Mouse (Mus musculus): ENCODE measurements around the gene Dio1. TPM values are rescaled to one million over a fixed set of nuclear protein-coding genes. Genes with fewer than 3 reads are reported as not detected.
A peak's percentile ranks its signal among the peaks of the same experiment; 100 is the strongest.

The Dio1 gene
- polyA plus RNA-seq, 1 experiment from 2014 or later = 0.33 TPM

DNA sequence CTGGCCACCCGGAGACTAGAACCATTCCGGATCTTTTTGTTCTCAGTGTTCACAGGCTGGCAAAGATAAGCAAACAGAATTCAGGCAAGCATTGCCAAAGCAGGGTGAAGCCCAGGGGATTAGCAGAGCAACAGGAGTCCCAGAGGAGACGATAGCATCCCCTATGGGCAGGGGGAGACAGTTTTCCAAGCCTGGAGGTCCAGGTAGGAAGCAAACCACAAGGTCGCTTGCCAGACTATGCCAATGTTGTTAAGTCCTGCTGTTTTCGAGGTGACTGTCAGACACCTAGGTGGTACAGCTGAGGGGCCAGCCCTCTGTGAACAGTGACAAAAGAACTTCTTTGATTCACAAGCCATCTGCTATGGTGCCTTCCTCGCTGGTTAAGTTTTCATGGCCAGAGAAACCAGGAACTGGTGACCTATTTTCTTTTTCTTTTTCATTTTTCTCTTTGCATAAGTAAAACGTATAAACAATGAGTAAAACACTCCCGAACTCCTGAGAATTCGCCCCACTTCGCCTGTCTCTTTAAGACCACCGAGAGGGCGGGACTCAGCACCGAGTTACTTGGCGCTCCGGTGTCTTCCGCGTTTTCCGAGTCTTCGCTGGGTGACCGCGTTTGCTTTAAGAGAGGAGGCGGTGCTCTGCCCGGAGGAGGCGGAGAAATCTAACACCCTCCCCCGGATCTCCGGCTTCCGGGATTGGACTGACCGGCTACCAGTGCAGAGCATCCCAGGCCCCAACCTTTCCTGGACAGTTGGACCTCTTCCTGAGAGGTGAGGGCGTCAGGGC is 6.9 kb upstream of the Dio1 start, which contains the start of gene Yipf1:
Gene Yipf1 (plus strand): TSS at position 674 of the 789 bp plus-strand sequence.
- Histone ChIP-seq H3K4me2 (replicated peaks; ENCODE audit: low read depth, low read length) (peak within 1 kb of the TSS; percentile 65), H3K27ac (ENCODE audit: low read length) (peak within 1 kb of the TSS; percentile 34), H3K4me3 (ENCODE audit: low read depth, low read length) (peak within 1 kb of the TSS; percentile 47), H3K9ac (replicated peaks; ENCODE audit: low read depth) (peak within 1 kb of the TSS; percentile 43), H3K27me3 (replicated peaks; ENCODE audit: insufficient read depth, low read length) (no peaks in the 10 kb centered on the region), H3K4me1 (ENCODE audit: insufficient read depth, low read depth, low read length) (peaks cover 11% of the 10 kb centered on the region; the same call in 1 of the 2 replicates), H3K36me3 (ENCODE audit: insufficient read depth, low read length) (no peaks in the 10 kb centered on the region), H3K9me3 (ENCODE audit: low read length) (no peaks in the 10 kb centered on the region)
- ATAC-seq (peak; percentile 97), DNase-seq (ENCODE audit: low spot score) (peak; percentile 97)
- WGBS = 1% methylated on average over 29 of the region's 29 CpGs
- peak; percentile 67 for TF ChIP-seq CTCF (IDR thresholded peaks at IDR 0.05)
- peak; percentile 33; the same call in 1 of the 2 replicates for TF ChIP-seq EP300 (IDR thresholded peaks at IDR 0.05)

DNA sequence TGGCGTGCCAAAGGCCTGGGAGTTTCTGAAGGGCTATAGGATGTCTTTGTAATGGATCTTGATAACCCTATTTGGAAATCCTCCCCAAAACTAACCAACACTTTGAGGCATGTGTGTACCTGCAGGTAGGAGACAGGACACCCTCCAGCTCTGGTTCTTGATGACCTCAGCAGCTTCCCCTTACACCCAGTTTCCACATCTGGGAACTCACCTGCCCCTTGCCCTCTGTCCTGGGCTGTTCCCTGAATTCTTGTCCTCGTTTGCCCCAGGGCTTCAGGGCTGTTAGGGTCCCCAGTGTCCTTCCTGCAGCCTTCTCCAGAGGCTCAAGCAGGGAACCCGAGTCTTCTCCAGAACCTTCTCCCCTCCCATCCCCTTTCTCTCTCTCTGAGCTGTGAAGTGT is 3.4 kb downstream of the Dio1 start:
- Histone ChIP-seq H3K36me3 (ENCODE audit: insufficient read depth, low read length) (no peaks in the 10 kb centered on the region), H3K9me3 (ENCODE audit: low read length) (no peaks in the 10 kb centered on the region), H3K4me3 (ENCODE audit: low read depth, low read length) (no peak overlapping the region), H3K9ac (replicated peaks; ENCODE audit: low read depth) (no peak overlapping the region), H3K27ac (ENCODE audit: low read length) (no peak overlapping the region), H3K4me2 (replicated peaks; ENCODE audit: low read depth, low read length) (no peak overlapping the region), H3K27me3 (replicated peaks; ENCODE audit: insufficient read depth, low read length) (no peaks in the 10 kb centered on the region), H3K4me1 (ENCODE audit: insufficient read depth, low read depth, low read length) (no peaks in the 10 kb centered on the region)
- WGBS = 63% methylated on average over 3 of the region's 3 CpGs
- no peak for TF ChIP-seq EP300 (IDR thresholded peaks at IDR 0.05)
- no peak for TF ChIP-seq CTCF (IDR thresholded peaks at IDR 0.05)
- ATAC-seq = no peak
- no peak for DNase-seq (ENCODE audit: low spot score)

DNA sequence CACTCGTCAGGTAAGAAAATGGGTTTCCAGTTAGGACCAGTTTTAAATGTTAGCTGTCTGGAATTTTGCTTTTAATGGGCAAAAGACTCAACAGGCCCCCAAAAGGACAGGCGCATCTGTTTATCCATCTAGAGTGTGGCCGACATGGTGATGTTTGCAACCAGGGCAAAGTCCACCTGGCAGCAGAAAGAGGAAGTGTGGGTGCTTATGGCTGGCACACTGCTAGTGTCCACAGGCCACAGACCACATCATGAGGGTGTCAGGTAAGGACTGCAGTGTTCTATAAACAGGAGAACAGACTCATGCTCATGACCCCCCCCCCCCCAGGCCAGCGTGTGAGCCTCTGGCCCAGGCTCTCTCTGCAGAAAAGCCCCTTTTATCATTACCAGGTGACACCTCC is 4.1 kb downstream of the Dio1 start:
- no peak overlapping the region for H3K9ac ChIP-seq (replicated peaks; ENCODE audit: low read depth)
- no peak overlapping the region for H3K4me2 ChIP-seq (replicated peaks; ENCODE audit: low read depth, low read length)
- H3K27me3 ChIP-seq (replicated peaks; ENCODE audit: insufficient read depth, low read length) = no peaks in the 10 kb centered on the region
- H3K4me1 ChIP-seq (ENCODE audit: insufficient read depth, low read depth, low read length) = no peaks in the 10 kb centered on the region
- WGBS = 74% methylated on average over 4 of the region's 4 CpGs
- TF ChIP-seq EP300 (IDR thresholded peaks at IDR 0.05) (no peak), CTCF (IDR thresholded peaks at IDR 0.05) (no peak)
- peak; percentile 30; the same call in 1 of the 2 replicates for ATAC-seq
- H3K36me3 ChIP-seq (ENCODE audit: insufficient read depth, low read length) = no peaks in the 10 kb centered on the region
- H3K4me3 ChIP-seq (ENCODE audit: low read depth, low read length) = no peak overlapping the region
- no peaks in the 10 kb centered on the region for H3K9me3 ChIP-seq (ENCODE audit: low read length)
- DNase-seq (ENCODE audit: low spot score) = peak; percentile 15
- H3K27ac ChIP-seq (ENCODE audit: low read length) = no peak overlapping the region

DNA sequence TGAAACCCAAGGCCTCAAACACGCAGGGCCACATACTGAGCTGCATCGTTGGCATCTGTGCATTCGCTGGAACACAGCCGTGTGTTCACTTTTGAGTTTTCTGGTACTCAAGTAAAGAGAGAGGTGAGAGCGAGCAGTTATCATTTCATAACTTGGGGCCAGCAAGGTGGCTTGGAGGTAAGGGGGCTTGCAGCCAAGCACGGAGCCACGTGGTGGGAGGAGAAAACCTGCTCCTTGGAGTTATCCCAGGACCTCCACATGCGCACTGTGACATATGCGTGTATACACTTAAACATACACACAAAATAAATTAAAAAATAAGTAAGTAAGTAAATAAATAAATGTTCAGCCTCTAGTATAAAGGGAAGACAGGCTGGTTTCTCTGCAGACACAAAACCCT is 4.7 kb downstream of the Dio1 start:
- Histone ChIP-seq H3K4me2 (replicated peaks; ENCODE audit: low read depth, low read length) (no peak overlapping the region), H3K36me3 (ENCODE audit: insufficient read depth, low read length) (no peaks in the 10 kb centered on the region), H3K4me1 (ENCODE audit: insufficient read depth, low read depth, low read length) (no peaks in the 10 kb centered on the region), H3K27ac (ENCODE audit: low read length) (no peak overlapping the region), H3K27me3 (replicated peaks; ENCODE audit: insufficient read depth, low read length) (no peaks in the 10 kb centered on the region), H3K4me3 (ENCODE audit: low read depth, low read length) (no peak overlapping the region), H3K9me3 (ENCODE audit: low read length) (no peaks in the 10 kb centered on the region), H3K9ac (replicated peaks; ENCODE audit: low read depth) (no peak overlapping the region)
- TF ChIP-seq CTCF (IDR thresholded peaks at IDR 0.05) (no peak), EP300 (IDR thresholded peaks at IDR 0.05) (no peak)
- 74% methylated on average over 9 of the region's 9 CpGs for WGBS
- DNase-seq (ENCODE audit: low spot score) (no peak), ATAC-seq (no peak)

DNA sequence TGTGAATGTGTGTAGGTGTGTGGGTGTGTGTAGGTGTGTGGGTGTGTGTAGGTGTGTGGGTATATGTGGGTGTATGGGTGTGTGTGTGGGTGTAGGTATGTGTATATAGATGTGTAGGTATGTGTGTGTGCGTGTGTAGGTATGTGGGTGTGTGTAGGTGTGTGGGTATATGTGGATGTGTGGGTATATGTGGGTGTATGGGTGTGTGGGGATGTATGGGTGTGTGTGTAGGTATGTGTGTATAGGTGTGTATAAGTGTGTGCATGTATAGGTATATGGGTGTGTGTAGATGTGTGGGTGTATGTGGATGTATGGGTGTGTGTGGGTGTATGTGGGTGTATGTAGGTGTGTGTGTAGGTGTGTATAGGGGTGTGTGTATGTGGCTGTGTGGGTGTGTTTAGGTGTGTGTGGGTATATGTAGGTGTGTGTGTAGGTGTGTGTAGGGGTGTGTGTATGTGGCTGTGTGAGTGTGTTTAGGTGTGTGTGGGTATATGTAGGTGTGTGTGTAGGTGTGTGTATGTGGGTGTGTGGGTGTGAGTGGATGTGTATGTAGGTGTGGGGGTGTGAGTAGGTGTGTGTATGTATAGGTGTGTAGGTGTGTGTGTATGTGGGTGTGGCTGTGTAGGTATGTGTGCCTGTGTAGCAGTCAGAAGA is 5.9 kb downstream of the Dio1 start:
- 92% methylated on average over 1 of the region's 1 CpGs for WGBS
- no peak overlapping the region for H3K9ac ChIP-seq (replicated peaks; ENCODE audit: low read depth)
- no peaks in the 10 kb centered on the region for H3K36me3 ChIP-seq (ENCODE audit: insufficient read depth, low read length)
- no peaks in the 10 kb centered on the region for H3K4me1 ChIP-seq (ENCODE audit: insufficient read depth, low read depth, low read length)
- ATAC-seq (no peak), DNase-seq (ENCODE audit: low spot score) (no peak)
- H3K27me3 ChIP-seq (replicated peaks; ENCODE audit: insufficient read depth, low read length) = no peaks in the 10 kb centered on the region
- H3K27ac ChIP-seq (ENCODE audit: low read length) = no peak overlapping the region
- no peak overlapping the region for H3K4me2 ChIP-seq (replicated peaks; ENCODE audit: low read depth, low read length)
- TF ChIP-seq EP300 (IDR thresholded peaks at IDR 0.05) (no peak), CTCF (IDR thresholded peaks at IDR 0.05) (no peak)
- no peaks in the 10 kb centered on the region for H3K9me3 ChIP-seq (ENCODE audit: low read length)
- H3K4me3 ChIP-seq (ENCODE audit: low read depth, low read length) = no peak overlapping the region

DNA sequence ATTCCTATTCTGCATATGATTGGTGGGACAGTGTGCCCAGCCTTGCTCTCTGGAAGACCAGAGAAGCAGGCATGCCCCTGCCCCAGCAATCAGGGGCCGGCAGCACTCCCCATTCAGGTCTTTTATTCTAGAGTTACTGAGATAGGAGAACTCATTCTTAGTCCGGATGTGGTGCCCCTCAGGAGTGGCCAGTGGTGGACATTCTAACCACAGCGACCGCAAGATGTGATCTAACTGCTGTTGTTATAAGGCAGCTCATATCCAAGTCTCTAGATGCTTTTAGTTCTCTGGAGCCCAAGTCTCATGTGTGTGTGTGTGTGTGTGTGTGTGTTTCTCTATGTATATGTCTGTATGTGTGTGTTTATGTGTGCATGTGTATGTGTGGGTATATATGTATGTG is 6.6 kb downstream of the Dio1 start:
- Histone ChIP-seq H3K9ac (replicated peaks; ENCODE audit: low read depth) (no peak overlapping the region), H3K27ac (ENCODE audit: low read length) (no peak overlapping the region), H3K4me1 (ENCODE audit: insufficient read depth, low read depth, low read length) (no peaks in the 10 kb centered on the region), H3K9me3 (ENCODE audit: low read length) (no peaks in the 10 kb centered on the region), H3K4me3 (ENCODE audit: low read depth, low read length) (no peak overlapping the region), H3K27me3 (replicated peaks; ENCODE audit: insufficient read depth, low read length) (no peaks in the 10 kb centered on the region), H3K36me3 (ENCODE audit: insufficient read depth, low read length) (no peaks in the 10 kb centered on the region), H3K4me2 (replicated peaks; ENCODE audit: low read depth, low read length) (no peak overlapping the region)
- no peak for DNase-seq (ENCODE audit: low spot score)
- ATAC-seq = no peak
- whole genome bisulfite sequencing = 77% methylated on average over 4 of the region's 4 CpGs
- TF ChIP-seq EP300 (IDR thresholded peaks at IDR 0.05) (no peak), CTCF (IDR thresholded peaks at IDR 0.05) (no peak)
